Mouse (Mus musculus): ENCODE results near the gene Pik3c2b. TPM values are rescaled to one million over a fixed set of nuclear protein-coding genes. Genes with fewer than 3 reads are reported as not detected.

The Pik3c2b gene
- polyA plus RNA-seq, 1 experiment from 2014 or later = 16.3 TPM

- Histone ChIP-seq H3K4me2 (peak overlapping the region; percentile 81), H3K4me1 (ENCODE audit: control insufficient read depth, insufficient read depth, low read length) (peaks cover 43% of the 10 kb centered on the region), H3K9ac (ENCODE audit: low read length) (peak overlapping the region; percentile 99), H3K9me3 (ENCODE audit: control insufficient read depth, low read length) (no peaks in the 10 kb centered on the region), H3K27ac (ENCODE audit: low read depth, low read length) (peak overlapping the region; percentile 95), H3K27me3 (ENCODE audit: control insufficient read depth, insufficient read depth, low read length) (0 out of 2 replicates have a peak, but pooled peaks cover 2% of the 10 kb centered on the region), H3K36me3 (ENCODE audit: control insufficient read depth, insufficient read depth, low read length) (no peaks in the 10 kb centered on the region), H3K4me3 (ENCODE audit: low read depth, low read length) (peak overlapping the region; percentile 95)
- ATAC-seq (ENCODE audit: low FRiP score) = peak; percentile 73
- under 1% methylated on average over 34 of the region's 40 CpGs for WGBS
- DNase-seq (ENCODE audit: low spot score, missing footprints) = no peak
Observed at GRCm38 (mm10) chr1:133046441-133046931, 1.0 kb downstream of the Pik3c2b start.

- H3K4me1 ChIP-seq (ENCODE audit: control insufficient read depth, insufficient read depth, low read length) = peaks cover 49% of the 10 kb centered on the region
- peak overlapping the region; percentile 95 for H3K4me3 ChIP-seq (ENCODE audit: low read depth, low read length)
- peak overlapping the region; percentile 99 for H3K9ac ChIP-seq (ENCODE audit: low read length)
- no peak overlapping the region for H3K27ac ChIP-seq (ENCODE audit: low read depth, low read length)
- 0 out of 2 replicates have a peak, but pooled peaks cover 2% of the 10 kb centered on the region for H3K27me3 ChIP-seq (ENCODE audit: control insufficient read depth, insufficient read depth, low read length)
- DNase-seq (ENCODE audit: low spot score, missing footprints) = no peak
- 41% methylated on average over 8 of the region's 8 CpGs for WGBS
- no peaks in the 10 kb centered on the region for H3K36me3 ChIP-seq (ENCODE audit: control insufficient read depth, insufficient read depth, low read length)
- H3K9me3 ChIP-seq (ENCODE audit: control insufficient read depth, low read length) = no peaks in the 10 kb centered on the region
- H3K4me2 ChIP-seq = peak overlapping the region; percentile 81
- no peak for ATAC-seq (ENCODE audit: low FRiP score)
Observed at GRCm38 (mm10) chr1:133047575-133047974, 2.1 kb downstream of the Pik3c2b start.

GRCm38 (mm10) chr1:133048690-133049089 is 3.2 kb downstream of the Pik3c2b start:
- H3K36me3 ChIP-seq (ENCODE audit: control insufficient read depth, insufficient read depth, low read length) = no peaks in the 10 kb centered on the region
- 22% methylated on average over 2 of the region's 2 CpGs for WGBS
- H3K4me1 ChIP-seq (ENCODE audit: control insufficient read depth, insufficient read depth, low read length) = peaks cover 54% of the 10 kb centered on the region
- ATAC-seq (ENCODE audit: low FRiP score) (no peak), DNase-seq (ENCODE audit: low spot score, missing footprints) (no peak)
- 0 out of 2 replicates have a peak overlapping the region, but pooled peaks have one; percentile 9 for H3K4me3 ChIP-seq (ENCODE audit: low read depth, low read length)
- no peak overlapping the region for H3K27ac ChIP-seq (ENCODE audit: low read depth, low read length)
- H3K4me2 ChIP-seq = peak overlapping the region; percentile 32
- no peaks in the 10 kb centered on the region for H3K9me3 ChIP-seq (ENCODE audit: control insufficient read depth, low read length)
- 0 out of 2 replicates have a peak, but pooled peaks cover 2% of the 10 kb centered on the region for H3K27me3 ChIP-seq (ENCODE audit: control insufficient read depth, insufficient read depth, low read length)
- H3K9ac ChIP-seq (ENCODE audit: low read length) = peak overlapping the region; percentile 35; the same call in 1 of the 2 replicates

- 0 out of 2 replicates have a peak overlapping the region, but pooled peaks have one; percentile 11 for H3K4me2 ChIP-seq
Observed at GRCm38 (mm10) chr1:133050001-133050431, 4.5 kb downstream of the Pik3c2b start.

GRCm38 (mm10) chr1:133051829-133052228 is 6.4 kb downstream of the Pik3c2b start:
- DNase-seq (ENCODE audit: low spot score, missing footprints) = no peak
- Histone ChIP-seq H3K36me3 (ENCODE audit: control insufficient read depth, insufficient read depth, low read length) (no peaks in the 10 kb centered on the region), H3K4me2 (no peak overlapping the region), H3K9ac (ENCODE audit: low read length) (no peak overlapping the region), H3K27me3 (ENCODE audit: control insufficient read depth, insufficient read depth, low read length) (no peaks in the 10 kb centered on the region), H3K4me1 (ENCODE audit: control insufficient read depth, insufficient read depth, low read length) (peaks cover 43% of the 10 kb centered on the region), H3K27ac (ENCODE audit: low read depth, low read length) (no peak overlapping the region), H3K4me3 (ENCODE audit: low read depth, low read length) (no peak overlapping the region), H3K9me3 (ENCODE audit: control insufficient read depth, low read length) (no peaks in the 10 kb centered on the region)
- 93% methylated on average over 2 of the region's 2 CpGs for WGBS
- ATAC-seq (ENCODE audit: low FRiP score) = no peak

More at GRCm38 (mm10) chr1:133050001-133050431, 4.5 kb downstream of the Pik3c2b start:
- 25% methylated on average over 11 of the region's 11 CpGs for WGBS
- Histone ChIP-seq H3K4me3 (ENCODE audit: low read depth, low read length) (no peak overlapping the region), H3K9ac (ENCODE audit: low read length) (no peak overlapping the region), H3K27ac (ENCODE audit: low read depth, low read length) (no peak overlapping the region), H3K4me1 (ENCODE audit: control insufficient read depth, insufficient read depth, low read length) (peaks cover 51% of the 10 kb centered on the region), H3K9me3 (ENCODE audit: control insufficient read depth, low read length) (no peaks in the 10 kb centered on the region), H3K27me3 (ENCODE audit: control insufficient read depth, insufficient read depth, low read length) (no peaks in the 10 kb centered on the region), H3K36me3 (ENCODE audit: control insufficient read depth, insufficient read depth, low read length) (no peaks in the 10 kb centered on the region)
- ATAC-seq (ENCODE audit: low FRiP score) = no peak
- DNase-seq (ENCODE audit: low spot score, missing footprints) = no peak

GRCm38 (mm10) chr1:133053034-133053433 is 7.6 kb downstream of the Pik3c2b start:
- Histone ChIP-seq H3K27me3 (ENCODE audit: control insufficient read depth, insufficient read depth, low read length) (no peaks in the 10 kb centered on the region), H3K9ac (ENCODE audit: low read length) (no peak overlapping the region), H3K27ac (ENCODE audit: low read depth, low read length) (no peak overlapping the region), H3K4me2 (no peak overlapping the region), H3K9me3 (ENCODE audit: control insufficient read depth, low read length) (no peaks in the 10 kb centered on the region), H3K36me3 (ENCODE audit: control insufficient read depth, insufficient read depth, low read length) (no peaks in the 10 kb centered on the region), H3K4me3 (ENCODE audit: low read depth, low read length) (no peak overlapping the region), H3K4me1 (ENCODE audit: control insufficient read depth, insufficient read depth, low read length) (peaks cover 31% of the 10 kb centered on the region)
- DNase-seq (ENCODE audit: low spot score, missing footprints) = no peak
- WGBS = 74% methylated on average over 5 of the region's 5 CpGs
- ATAC-seq (ENCODE audit: low FRiP score) = no peak; the same call in 1 of the 2 replicates

GRCm38 (mm10) chr1:133054326-133054725 is 8.9 kb downstream of the Pik3c2b start:
- H3K36me3 ChIP-seq (ENCODE audit: control insufficient read depth, insufficient read depth, low read length) = no peaks in the 10 kb centered on the region
- H3K4me1 ChIP-seq (ENCODE audit: control insufficient read depth, insufficient read depth, low read length) = peaks cover 20% of the 10 kb centered on the region
- ATAC-seq (ENCODE audit: low FRiP score) = no peak
- no peak for DNase-seq (ENCODE audit: low spot score, missing footprints)
- no peaks in the 10 kb centered on the region for H3K9me3 ChIP-seq (ENCODE audit: control insufficient read depth, low read length)
- H3K4me2 ChIP-seq = no peak overlapping the region
- 77% methylated on average over 8 of the region's 8 CpGs for WGBS
- no peak overlapping the region for H3K27ac ChIP-seq (ENCODE audit: low read depth, low read length)
- H3K4me3 ChIP-seq (ENCODE audit: low read depth, low read length) = no peak overlapping the region
- no peaks in the 10 kb centered on the region for H3K27me3 ChIP-seq (ENCODE audit: control insufficient read depth, insufficient read depth, low read length)
- H3K9ac ChIP-seq (ENCODE audit: low read length) = no peak overlapping the region

- Histone ChIP-seq H3K36me3 (ENCODE audit: control insufficient read depth, insufficient read depth, low read length) (no peaks in the 10 kb centered on the region), H3K4me1 (ENCODE audit: control insufficient read depth, insufficient read depth, low read length) (peaks cover 6% of the 10 kb centered on the region; the same call in 1 of the 2 replicates), H3K27ac (ENCODE audit: low read depth, low read length) (no peak overlapping the region), H3K9ac (ENCODE audit: low read length) (no peak overlapping the region), H3K4me2 (no peak overlapping the region), H3K9me3 (ENCODE audit: control insufficient read depth, low read length) (no peaks in the 10 kb centered on the region), H3K4me3 (ENCODE audit: low read depth, low read length) (no peak overlapping the region), H3K27me3 (ENCODE audit: control insufficient read depth, insufficient read depth, low read length) (no peaks in the 10 kb centered on the region)
- 77% methylated on average over 7 of the region's 7 CpGs for WGBS
- DNase-seq (ENCODE audit: low spot score, missing footprints) (no peak), ATAC-seq (ENCODE audit: low FRiP score) (no peak)
Observed at GRCm38 (mm10) chr1:133057345-133058034, 12.0 kb downstream of the Pik3c2b start.

- Histone ChIP-seq H3K27me3 (ENCODE audit: control insufficient read depth, insufficient read depth, low read length) (no peaks in the 10 kb centered on the region), H3K36me3 (ENCODE audit: control insufficient read depth, insufficient read depth, low read length) (peaks cover 5% of the 10 kb centered on the region; the same call in 1 of the 2 replicates), H3K4me2 (no peak overlapping the region), H3K4me1 (ENCODE audit: control insufficient read depth, insufficient read depth, low read length) (no peaks in the 10 kb centered on the region), H3K4me3 (ENCODE audit: low read depth, low read length) (no peak overlapping the region), H3K27ac (ENCODE audit: low read depth, low read length) (no peak overlapping the region), H3K9ac (ENCODE audit: low read length) (no peak overlapping the region), H3K9me3 (ENCODE audit: control insufficient read depth, low read length) (no peaks in the 10 kb centered on the region)
- ATAC-seq (ENCODE audit: low FRiP score) (no peak), DNase-seq (ENCODE audit: low spot score, missing footprints) (no peak)
- 45% methylated on average over 2 of the region's 2 CpGs for WGBS
Observed at GRCm38 (mm10) chr1:133059592-133059991, 14.1 kb downstream of the Pik3c2b start.
